Mouse (Mus musculus): ENCODE data around the gene Kif7.

GRCm38 (mm10) chr7:79660291-79661150 is 55.0 kb downstream of the Kif7 start:
- TF ChIP-seq POLR2A (IDR thresholded peaks at IDR 0.05; ENCODE audit: low read depth, low read length) = no peak
- TF ChIP-seq CTCF (IDR thresholded peaks at IDR 0.05; ENCODE audit: extremely low read depth, insufficient read length, insufficient replicate concordance, low read depth, low read length) = no peak

All from small intestine, adult 2 months (tissue).